Mouse (Mus musculus) hindbrain, postnatal 0 days (tissue): ENCODE measurements around the gene Zfyve27. TPM values are rescaled to one million over a fixed set of nuclear protein-coding genes. Genes with fewer than 3 reads are reported as not detected.
A peak's percentile ranks its signal among the peaks of the same experiment; 100 is the strongest.

Source experiments
- ATAC-seq: fragments of 200-750 bp; cut with Nextera tagmentation; 2 replicates; pipeline ENCODE4 v1.8.0; 2017; ENCODE audit warnings: mild to moderate bottlenecking, moderate TSS enrichment, moderate library complexity
- DNase-seq: peaks from one replicate; pipeline ENCODE4 v3.0.0-alpha.2; 2015; ENCODE audit warnings: low spot score
- H3K27ac ChIP-seq: fragments of 300-500 bp; sonication (generic); 2 replicates; pipeline ENCODE4 v1.5.1; 2014; ENCODE audit warnings: mild to moderate bottlenecking
- H3K27me3 ChIP-seq: fragments of 300-500 bp; sonication (generic); 2 replicates; pipeline ENCODE4 v1.6.1; 2014; ENCODE audit warnings: low read length, mixed read lengths; ENCODE audit not compliant: insufficient read depth
- H3K36me3 ChIP-seq: fragments of 300-500 bp; sonication (generic); 2 replicates; pipeline ENCODE4 v1.6.1; 2014; ENCODE audit warnings: low read length, mixed read lengths; ENCODE audit not compliant: insufficient read depth
- H3K4me1 ChIP-seq: fragments of 300-500 bp; sonication (generic); 2 replicates; pipeline ENCODE4 v1.6.1; 2014; ENCODE audit warnings: antibody characterized with exemption, low read length, mixed read lengths; ENCODE audit not compliant: insufficient read depth
- H3K4me2 ChIP-seq: fragments of 300-500 bp; sonication (generic); 2 replicates; pipeline ENCODE4 v1.6.1; 2014; ENCODE audit warnings: low read depth, mild to moderate bottlenecking, low read length, moderate library complexity, mixed read lengths
- H3K4me3 ChIP-seq: fragments of 300-500 bp; sonication (generic); 2 replicates; pipeline ENCODE4 v1.5.1; 2014; ENCODE audit warnings: low read length
- H3K9ac ChIP-seq: fragments of 300-500 bp; sonication (generic); replicated peaks from 2 replicates; pipeline ENCODE4 v1.6.1; 2014; ENCODE audit warnings: mild to moderate bottlenecking, low read length, moderate library complexity, mixed read lengths
- H3K9me3 ChIP-seq: fragments of 300-500 bp; sonication (generic); 2 replicates; pipeline ENCODE4 v1.6.1; 2016; ENCODE audit warnings: low read length, mixed read lengths
- CTCF ChIP-seq: IDR thresholded peaks from 2 replicates; pipeline ENCODE4 v1.5.1; 2016; ENCODE audit warnings: antibody characterized with exemption, control low read depth, low read depth
- WGBS: fragments of 180-500 bp; shearing (Covaris S2); extraction: QIAGEN DNeasy Blood & Tissue Kit; methylation state at CpG from one replicate; pipeline ENCODE4 v1.1.7; 2014; 5-methylcytosine and 5-hydroxymethylcytosine counted together
- polyA plus RNA-seq: library from polyadenylated mRNA; unstranded; fragments of >200 nt; fragmentation: Nextera tagmentation; extraction: Ambion mirVana; gene quantifications from 2 replicates; pipeline ENCODE4 v1.2.1, GENCODE M21; 2015
- total RNA-seq: library from RNA; depleted of rRNA; stranded (reverse); fragments of >200 nt; gene quantifications from 2 replicates; pipeline ENCODE4 v1.2.3, GENCODE M21; 2014

Zfyve27 gene
- total and polyA plus RNA-seq, 2 experiments from 2014 or later, result 48.9 to 95.0 TPM

- no peak overlapping the region for H3K4me3 ChIP-seq
- H3K4me1 ChIP-seq, result no peaks in the 10 kb centered on the region
- no peak for ATAC-seq
- H3K27ac ChIP-seq, result no peak overlapping the region
- no peak for TF ChIP-seq CTCF
- no peaks in the 10 kb centered on the region for H3K9me3 ChIP-seq
- no peak for DNase-seq
- no peaks in the 10 kb centered on the region for H3K27me3 ChIP-seq
- no peak overlapping the region for H3K9ac ChIP-seq
- H3K36me3 ChIP-seq, result no peaks in the 10 kb centered on the region
- H3K4me2 ChIP-seq, result no peak overlapping the region
- 77% methylated on average over 3 of the region's 3 CpGs for WGBS
These were observed 21.8 kb upstream of the Zfyve27 start for GRCm38 (mm10) chr19:42141998-42142397.

GRCm38 (mm10) chr19:42142757-42143156, 21.0 kb upstream of the Zfyve27 start:
- no peak for TF ChIP-seq CTCF
- H3K27ac ChIP-seq, result no peak overlapping the region
- no peak overlapping the region for H3K4me3 ChIP-seq
- no peak overlapping the region for H3K4me2 ChIP-seq
- DNase-seq, result no peak
- ATAC-seq, result no peak
- H3K36me3 ChIP-seq, result no peaks in the 10 kb centered on the region
- H3K9ac ChIP-seq, result no peak overlapping the region
- 0 out of 2 replicates have a peak, but pooled peaks cover under 1% of the 10 kb centered on the region for H3K4me1 ChIP-seq
- no peaks in the 10 kb centered on the region for H3K27me3 ChIP-seq
- WGBS, result 71% methylated on average over 2 of the region's 2 CpGs
- no peaks in the 10 kb centered on the region for H3K9me3 ChIP-seq

GRCm38 (mm10) chr19:42144067-42144466, 19.7 kb upstream of the Zfyve27 start:
- Histone ChIP-seq H3K4me1 (0 out of 2 replicates have a peak, but pooled peaks cover 4% of the 10 kb centered on the region), H3K27ac (no peak overlapping the region), H3K4me2 (no peak overlapping the region), H3K4me3 (no peak overlapping the region), H3K36me3 (no peaks in the 10 kb centered on the region), H3K27me3 (no peaks in the 10 kb centered on the region), H3K9me3 (no peaks in the 10 kb centered on the region), H3K9ac (no peak overlapping the region)
- DNase-seq, result no peak
- TF ChIP-seq CTCF, result no peak
- 56% methylated on average over 6 of the region's 6 CpGs for WGBS
- ATAC-seq, result no peak

- H3K36me3 ChIP-seq, result no peaks in the 10 kb centered on the region
- 25% methylated on average over 8 of the region's 8 CpGs for WGBS
- no peak for ATAC-seq
These were observed 19.1 kb upstream of the Zfyve27 start for GRCm38 (mm10) chr19:42144541-42145167.

GRCm38 (mm10) chr19:42145210-42145609, 18.5 kb upstream of the Zfyve27 start:
- Histone ChIP-seq H3K27me3 (no peaks in the 10 kb centered on the region), H3K4me3 (no peak overlapping the region), H3K36me3 (no peaks in the 10 kb centered on the region), H3K4me1 (0 out of 2 replicates have a peak, but pooled peaks cover 4% of the 10 kb centered on the region), H3K9ac (no peak overlapping the region), H3K4me2 (no peak overlapping the region), H3K9me3 (no peaks in the 10 kb centered on the region), H3K27ac (no peak overlapping the region)
- no peak for DNase-seq
- no peak for TF ChIP-seq CTCF
- ATAC-seq, result no peak
- 67% methylated on average over 4 of the region's 4 CpGs for WGBS

More at GRCm38 (mm10) chr19:42144541-42145167, 19.1 kb upstream of the Zfyve27 start:
- peak; percentile 80 for TF ChIP-seq CTCF
- no peak overlapping the region for H3K9ac ChIP-seq
- no peak overlapping the region for H3K4me2 ChIP-seq
- no peaks in the 10 kb centered on the region for H3K9me3 ChIP-seq
- H3K27me3 ChIP-seq, result no peaks in the 10 kb centered on the region
- H3K4me3 ChIP-seq, result no peak overlapping the region
- peak; percentile 92 for DNase-seq
- H3K4me1 ChIP-seq, result 0 out of 2 replicates have a peak, but pooled peaks cover 4% of the 10 kb centered on the region
- no peak overlapping the region for H3K27ac ChIP-seq

- Histone ChIP-seq H3K9ac (no peak overlapping the region), H3K4me2 (no peak overlapping the region), H3K4me1 (0 out of 2 replicates have a peak, but pooled peaks cover 4% of the 10 kb centered on the region), H3K27me3 (no peaks in the 10 kb centered on the region), H3K9me3 (no peaks in the 10 kb centered on the region), H3K27ac (no peak overlapping the region), H3K36me3 (no peaks in the 10 kb centered on the region), H3K4me3 (no peak overlapping the region)
- 94% methylated on average over 2 of the region's 2 CpGs for WGBS
- no peak for TF ChIP-seq CTCF
- ATAC-seq, result no peak
- DNase-seq, result no peak
These were observed 18.0 kb upstream of the Zfyve27 start for GRCm38 (mm10) chr19:42145731-42146130.
